Mouse (Mus musculus): Measurements from ENCODE around the gene Ubxn10.

DNA sequence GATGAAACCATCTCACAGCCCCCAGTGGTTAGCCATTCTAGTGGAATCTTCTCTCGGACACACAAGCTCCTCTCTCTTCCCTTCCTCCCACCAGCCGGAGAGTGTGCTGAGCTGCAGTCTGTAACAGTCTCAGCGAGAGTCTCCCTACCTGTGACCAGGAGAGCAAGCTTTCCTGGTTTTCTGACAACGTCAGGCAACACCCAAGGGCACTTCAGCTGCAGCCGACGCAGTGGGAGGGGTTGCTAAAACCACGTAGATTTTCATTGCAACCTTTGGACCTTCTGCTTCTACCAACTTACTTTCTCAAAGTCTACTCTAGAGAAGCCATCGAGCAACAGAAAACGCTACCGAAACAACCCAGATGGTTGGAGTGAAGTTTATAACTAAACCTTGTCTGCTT is 35.0 kb upstream of the Ubxn10 start:
- TF ChIP-seq POLR2A (IDR thresholded peaks at IDR 0.05; ENCODE audit: control insufficient read depth, extremely low read depth, insufficient read depth, low read length, poor library complexity) (no peak), CTCF (IDR thresholded peaks at IDR 0.05; ENCODE audit: borderline replicate concordance, control insufficient read depth, extremely low read depth, insufficient read depth, low read length, poor library complexity) (no peak)

All from thymus, adult 2 months (tissue).